Mouse (Mus musculus) small intestine, adult 2 months (tissue): ENCODE data around the gene Slc25a16.

Experiments used
- CTCF ChIP-seq: fragments of 200-500 bp; IDR thresholded peaks from 2 replicates; pipeline ENCODE4 v1.5.1; 2012; ENCODE audit warnings: low read depth, mild to moderate bottlenecking, control low read depth, inconsistent platforms, low read length, moderate library complexity, mixed read lengths; ENCODE audit not compliant: insufficient replicate concordance, insufficient read length; ENCODE audit errors: extremely low read depth
- POLR2A ChIP-seq: fragments of 200-500 bp; IDR thresholded peaks from 2 replicates; pipeline ENCODE4 v1.6.1; 2012; ENCODE audit warnings: low read depth, mild to moderate bottlenecking, control low read depth, inconsistent platforms, low read length, moderate library complexity

DNA sequence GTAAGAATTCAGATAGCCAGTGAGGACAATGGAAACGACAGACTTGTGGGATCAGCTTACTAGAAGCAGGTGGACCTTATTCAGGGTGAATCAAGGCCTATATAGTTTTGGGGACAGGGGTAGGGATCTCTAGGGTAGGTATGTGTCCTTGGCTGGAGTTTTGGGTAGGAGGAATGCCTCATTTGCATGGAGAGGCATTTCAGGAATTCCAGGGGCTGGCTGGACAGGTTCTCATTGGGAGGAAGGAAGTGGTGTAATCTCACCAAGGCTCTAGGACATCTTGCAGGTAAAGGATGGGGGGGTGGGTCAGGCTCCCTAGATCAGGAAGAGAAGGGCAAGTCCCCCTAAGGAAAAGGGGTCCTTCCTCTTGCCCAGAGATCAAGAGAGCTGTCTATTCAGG, 17.6 kb upstream of the Slc25a16 start:
- TF ChIP-seq CTCF (no peak), POLR2A (no peak)
